Mouse (Mus musculus) neural tube, embryonic 14.5 days (tissue): ENCODE results near the gene Rundc3b. TPM values are rescaled to one million over a fixed set of nuclear protein-coding genes. Genes with fewer than 3 reads are reported as not detected.

Experiments used
- ATAC-seq: fragments of 200-750 bp; cut with Nextera tagmentation; 2 replicates; pipeline ENCODE4 v1.8.0; 2017; ENCODE audit warnings: low read depth, mild to moderate bottlenecking, moderate TSS enrichment, moderate library complexity
- H3K27ac ChIP-seq: fragments of 300-500 bp; sonication (generic); 2 replicates; pipeline ENCODE4 v1.5.1; 2014; ENCODE audit warnings: low read depth, mild to moderate bottlenecking, control low read depth, low read length, moderate library complexity, mixed read lengths
- H3K27me3 ChIP-seq: fragments of 300-500 bp; sonication (generic); 2 replicates; pipeline ENCODE4 v1.6.1; 2014; ENCODE audit warnings: low read length; ENCODE audit not compliant: control insufficient read depth, insufficient read depth
- H3K36me3 ChIP-seq: fragments of 300-500 bp; sonication (generic); 2 replicates; pipeline ENCODE4 v1.6.1; 2014; ENCODE audit warnings: low read length, mixed read lengths; ENCODE audit not compliant: control insufficient read depth, insufficient read depth
- H3K4me1 ChIP-seq: fragments of 300-500 bp; sonication (generic); 2 replicates; pipeline ENCODE4 v1.6.1; 2014; ENCODE audit warnings: low read length; ENCODE audit not compliant: control insufficient read depth, insufficient read depth
- H3K4me2 ChIP-seq: fragments of 300-500 bp; sonication (generic); 2 replicates; pipeline ENCODE4 v1.6.1; 2014; ENCODE audit warnings: mild to moderate bottlenecking, low read depth, low read length, control low read depth
- H3K4me3 ChIP-seq: fragments of 300-500 bp; sonication (generic); 2 replicates; pipeline ENCODE4 v1.5.1; 2014; ENCODE audit warnings: low read depth, low read length, control low read depth, mixed read lengths
- H3K9ac ChIP-seq: fragments of 300-500 bp; sonication (generic); replicated peaks from 2 replicates; pipeline ENCODE4 v1.6.1; 2014; ENCODE audit warnings: low read depth, mild to moderate bottlenecking, control low read depth, low read length, mixed read lengths
- H3K9me3 ChIP-seq: fragments of 300-500 bp; sonication (generic); 2 replicates; pipeline ENCODE4 v1.6.1; 2016; ENCODE audit warnings: low read length; ENCODE audit not compliant: control insufficient read depth
- WGBS: fragments of 180-500 bp; shearing (Covaris S2); extraction: QIAGEN DNeasy Blood & Tissue Kit; methylation state at CpG from one replicate; pipeline ENCODE4 v1.1.7; 2014; 5-methylcytosine and 5-hydroxymethylcytosine counted together
- polyA plus RNA-seq: library from polyadenylated mRNA; unstranded; fragments of >200 nt; fragmentation: Nextera tagmentation; extraction: Ambion mirVana; gene quantifications from 2 replicates; pipeline ENCODE4 v1.2.1, GENCODE M21; 2014

The Rundc3b gene
- polyA plus RNA-seq, 1 experiment from 2014 or later = 64.0 TPM

- H3K36me3 ChIP-seq = no peaks in the 10 kb centered on the region
- no peak for ATAC-seq
- H3K4me1 ChIP-seq = no peaks in the 10 kb centered on the region
- no peak overlapping the region for H3K9ac ChIP-seq
- H3K27me3 ChIP-seq = no peaks in the 10 kb centered on the region
- no peaks in the 10 kb centered on the region for H3K9me3 ChIP-seq
- H3K27ac ChIP-seq = no peak overlapping the region
- no peak overlapping the region for H3K4me3 ChIP-seq
- no peak overlapping the region for H3K4me2 ChIP-seq
- WGBS = 40% methylated on average over 3 of the region's 3 CpGs
Observed at GRCm38 (mm10) chr5:8519006-8519405, 103.7 kb downstream of the Rundc3b start.

- 80% methylated on average over 4 of the region's 4 CpGs for WGBS
- no peaks in the 10 kb centered on the region for H3K9me3 ChIP-seq
- H3K27ac ChIP-seq = no peak overlapping the region
Observed at GRCm38 (mm10) chr5:8491778-8492177, 131.0 kb downstream of the Rundc3b start.

GRCm38 (mm10) chr5:8489471-8490110 lies 133.2 kb downstream of the Rundc3b start:
- Histone ChIP-seq H3K4me2 (no peak overlapping the region), H3K4me3 (no peak overlapping the region), H3K27me3 (no peaks in the 10 kb centered on the region), H3K9me3 (no peaks in the 10 kb centered on the region), H3K9ac (no peak overlapping the region), H3K36me3 (0 out of 2 replicates have a peak, but pooled peaks cover 3% of the 10 kb centered on the region), H3K27ac (no peak overlapping the region), H3K4me1 (no peaks in the 10 kb centered on the region)
- ATAC-seq = peak; percentile 82
- 41% methylated on average over 6 of the region's 6 CpGs for WGBS

More at GRCm38 (mm10) chr5:8491778-8492177, 131.0 kb downstream of the Rundc3b start:
- no peak overlapping the region for H3K4me3 ChIP-seq
- H3K36me3 ChIP-seq = 0 out of 2 replicates have a peak, but pooled peaks cover 3% of the 10 kb centered on the region
- no peaks in the 10 kb centered on the region for H3K4me1 ChIP-seq
- no peaks in the 10 kb centered on the region for H3K27me3 ChIP-seq
- H3K4me2 ChIP-seq = no peak overlapping the region
- ATAC-seq = no peak
- no peak overlapping the region for H3K9ac ChIP-seq

GRCm38 (mm10) chr5:8488701-8489297 lies 134.0 kb downstream of the Rundc3b start:
- no peak overlapping the region for H3K4me3 ChIP-seq
- H3K9ac ChIP-seq = no peak overlapping the region
- H3K27ac ChIP-seq = no peak overlapping the region
- H3K4me2 ChIP-seq = no peak overlapping the region
- WGBS = 41% methylated on average over 2 of the region's 2 CpGs
- 0 out of 2 replicates have a peak, but pooled peaks cover 3% of the 10 kb centered on the region for H3K36me3 ChIP-seq
- no peaks in the 10 kb centered on the region for H3K9me3 ChIP-seq
- H3K4me1 ChIP-seq = no peaks in the 10 kb centered on the region
- ATAC-seq = no peak; the same call in 1 of the 2 replicates
- no peaks in the 10 kb centered on the region for H3K27me3 ChIP-seq

- ATAC-seq = peak; percentile 68; the same call in 1 of the 2 replicates
- Histone ChIP-seq H3K36me3 (0 out of 2 replicates have a peak, but pooled peaks cover 3% of the 10 kb centered on the region), H3K27ac (no peak overlapping the region), H3K9me3 (no peaks in the 10 kb centered on the region), H3K4me2 (no peak overlapping the region), H3K4me1 (no peaks in the 10 kb centered on the region), H3K27me3 (no peaks in the 10 kb centered on the region), H3K9ac (no peak overlapping the region), H3K4me3 (no peak overlapping the region)
- 37% methylated on average over 4 of the region's 4 CpGs for WGBS
Observed at GRCm38 (mm10) chr5:8487989-8488700, 134.6 kb downstream of the Rundc3b start.

GRCm38 (mm10) chr5:8456561-8456960 lies 166.2 kb downstream of the Rundc3b start:
- WGBS = 97% methylated on average over 5 of the region's 5 CpGs

GRCm38 (mm10) chr5:8455565-8455964 lies 167.2 kb downstream of the Rundc3b start:
- ATAC-seq = no peak
- no peak overlapping the region for H3K4me2 ChIP-seq
- H3K36me3 ChIP-seq = no peaks in the 10 kb centered on the region
- no peaks in the 10 kb centered on the region for H3K27me3 ChIP-seq
- H3K4me3 ChIP-seq = no peak overlapping the region
- H3K27ac ChIP-seq = no peak overlapping the region
- no peak overlapping the region for H3K9ac ChIP-seq
- no peaks in the 10 kb centered on the region for H3K9me3 ChIP-seq
- no peaks in the 10 kb centered on the region for H3K4me1 ChIP-seq

More at GRCm38 (mm10) chr5:8456561-8456960, 166.2 kb downstream of the Rundc3b start:
- Histone ChIP-seq H3K9me3 (no peaks in the 10 kb centered on the region), H3K27ac (no peak overlapping the region), H3K4me1 (no peaks in the 10 kb centered on the region), H3K9ac (no peak overlapping the region), H3K27me3 (no peaks in the 10 kb centered on the region), H3K4me3 (no peak overlapping the region), H3K4me2 (no peak overlapping the region), H3K36me3 (no peaks in the 10 kb centered on the region)
- ATAC-seq = no peak
